Mouse (Mus musculus): ENCODE results near the gene Tjp3. TPM values are rescaled to one million over a fixed set of nuclear protein-coding genes. Genes with fewer than 3 reads are reported as not detected.

The Tjp3 gene
- polyA plus RNA-seq, 1 experiment: 9.8 TPM

GRCm38 (mm10) chr10:81306837-81307682 lies 15.7 kb upstream of the Tjp3 start:
- Histone ChIP-seq H3K4me3 (ENCODE audit: insufficient read depth, low read length) (no peak overlapping the region), H3K4me1 (ENCODE audit: control insufficient read depth, insufficient read depth, low read length) (peaks cover 23% of the 10 kb centered on the region), H3K27ac (ENCODE audit: insufficient read depth, low read depth, low read length) (no peak overlapping the region)
- TF ChIP-seq CTCF (IDR thresholded peaks at IDR 0.05; ENCODE audit: low read depth, low read length) (no peak), POLR2A (IDR thresholded peaks at IDR 0.05; ENCODE audit: borderline replicate concordance, low read depth, low read length) (no peak)

DNA sequence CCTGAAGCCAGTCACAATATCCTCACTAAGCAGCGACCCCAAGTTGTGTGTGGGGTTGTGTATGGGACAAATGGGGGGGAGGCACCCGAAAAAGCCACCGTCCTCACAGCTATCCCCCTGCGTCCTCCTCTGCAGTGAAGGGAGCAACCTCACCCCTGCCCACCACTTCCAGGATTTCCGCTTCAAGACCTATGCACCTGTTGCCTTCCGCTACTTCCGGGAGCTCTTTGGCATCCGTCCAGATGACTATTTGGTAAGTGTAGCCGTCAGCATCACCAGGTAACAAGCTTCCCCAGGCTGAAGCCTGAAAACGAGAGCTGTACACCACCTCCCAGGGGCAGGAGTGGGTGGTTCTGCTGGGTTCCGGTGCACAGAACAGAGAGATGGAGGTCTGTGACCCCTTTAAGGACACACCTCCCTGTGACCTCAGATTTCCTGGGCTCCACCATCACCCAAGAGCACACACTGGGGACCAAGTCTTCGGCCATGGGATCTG lies 14.8 kb upstream of the Tjp3 start:
- TF ChIP-seq POLR2A (IDR thresholded peaks at IDR 0.05; ENCODE audit: borderline replicate concordance, low read depth, low read length): no peak
- no peak for TF ChIP-seq CTCF (IDR thresholded peaks at IDR 0.05; ENCODE audit: low read depth, low read length)
- no peak overlapping the region for H3K27ac ChIP-seq (ENCODE audit: insufficient read depth, low read depth, low read length)
- H3K4me3 ChIP-seq (ENCODE audit: insufficient read depth, low read length): no peak overlapping the region
- peaks cover 30% of the 10 kb centered on the region for H3K4me1 ChIP-seq (ENCODE audit: control insufficient read depth, insufficient read depth, low read length)

DNA sequence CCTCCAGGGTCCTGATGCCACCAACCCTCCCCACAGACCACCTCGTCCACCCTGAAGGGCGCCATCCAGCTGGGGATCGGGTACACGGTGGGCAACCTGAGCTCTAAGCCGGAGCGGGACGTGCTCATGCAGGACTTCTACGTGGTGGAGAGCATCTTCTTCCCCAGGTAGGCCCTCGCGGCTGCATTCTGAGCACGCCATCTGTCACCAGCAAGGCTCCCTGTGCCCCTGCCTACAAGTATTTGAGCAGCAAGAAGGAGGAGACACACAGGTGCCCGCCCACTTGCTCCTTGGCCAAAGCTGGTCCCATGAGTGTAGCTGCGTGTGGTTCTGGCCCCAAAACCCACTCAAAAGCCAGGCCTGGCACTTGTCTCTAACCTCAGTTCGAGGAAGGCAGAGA lies 14.3 kb upstream of the Tjp3 start:
- H3K4me3 ChIP-seq (ENCODE audit: insufficient read depth, low read length): no peak overlapping the region
- H3K4me1 ChIP-seq (ENCODE audit: control insufficient read depth, insufficient read depth, low read length): peaks cover 35% of the 10 kb centered on the region
- TF ChIP-seq POLR2A (IDR thresholded peaks at IDR 0.05; ENCODE audit: borderline replicate concordance, low read depth, low read length): no peak
- no peak for TF ChIP-seq CTCF (IDR thresholded peaks at IDR 0.05; ENCODE audit: low read depth, low read length)
- H3K27ac ChIP-seq (ENCODE audit: insufficient read depth, low read depth, low read length): no peak overlapping the region

GRCm38 (mm10) chr10:81304597-81305238 lies 13.3 kb upstream of the Tjp3 start:
- H3K4me3 ChIP-seq (ENCODE audit: insufficient read depth, low read length): no peak overlapping the region

DNA sequence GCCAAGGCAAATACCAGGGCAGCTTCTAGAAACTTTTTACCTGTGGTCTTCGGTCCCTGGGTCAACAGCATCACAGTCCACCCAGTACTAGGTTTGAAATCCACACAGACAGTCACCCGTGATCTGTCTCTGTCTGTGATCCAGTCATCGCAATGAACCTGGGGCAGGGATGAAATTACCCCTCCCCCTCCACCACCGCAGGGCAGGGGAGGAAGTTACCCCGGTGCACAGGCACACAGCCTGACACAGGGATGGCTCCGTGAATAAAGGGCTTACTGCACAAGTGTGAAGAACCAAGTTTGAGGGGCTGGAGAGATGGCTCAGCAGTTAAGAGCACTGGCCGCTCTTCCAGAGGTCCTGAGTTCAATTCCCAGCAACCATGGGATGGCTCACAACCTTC lies 12.4 kb upstream of the Tjp3 start:
- no peak for TF ChIP-seq POLR2A (IDR thresholded peaks at IDR 0.05; ENCODE audit: borderline replicate concordance, low read depth, low read length)
- no peak for TF ChIP-seq CTCF (IDR thresholded peaks at IDR 0.05; ENCODE audit: low read depth, low read length)
- peaks cover 54% of the 10 kb centered on the region for H3K4me1 ChIP-seq (ENCODE audit: control insufficient read depth, insufficient read depth, low read length)
- peak overlapping the region; percentile 9; the same call in 1 of the 2 replicates for H3K27ac ChIP-seq (ENCODE audit: insufficient read depth, low read depth, low read length)
- no peak overlapping the region for H3K4me3 ChIP-seq (ENCODE audit: insufficient read depth, low read length)

More at GRCm38 (mm10) chr10:81304597-81305238, 13.3 kb upstream of the Tjp3 start:
- H3K4me1 ChIP-seq (ENCODE audit: control insufficient read depth, insufficient read depth, low read length): peaks cover 44% of the 10 kb centered on the region
- TF ChIP-seq POLR2A (IDR thresholded peaks at IDR 0.05; ENCODE audit: borderline replicate concordance, low read depth, low read length) (no peak), CTCF (IDR thresholded peaks at IDR 0.05; ENCODE audit: low read depth, low read length) (peak; percentile 65)
- H3K27ac ChIP-seq (ENCODE audit: insufficient read depth, low read depth, low read length): no peak overlapping the region

DNA sequence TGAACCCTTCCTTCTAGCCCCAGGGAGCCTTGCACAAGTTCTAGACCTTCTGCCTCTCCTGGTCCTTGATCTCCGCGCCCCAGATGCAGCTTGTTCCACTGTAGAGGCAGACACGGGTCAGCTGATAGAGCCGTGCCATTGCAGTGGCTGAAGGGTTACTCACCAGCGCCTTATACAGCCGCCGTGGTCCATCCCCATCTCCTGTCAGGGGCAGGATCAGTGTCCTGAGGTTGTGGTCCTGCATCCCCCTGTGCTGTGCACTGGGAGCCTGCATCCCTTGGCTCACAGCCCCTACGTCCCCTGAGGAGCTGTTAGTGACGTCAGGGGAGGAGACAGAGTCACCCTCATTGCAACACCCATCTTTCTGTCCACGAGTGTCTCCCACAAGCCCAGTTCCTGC lies 11.9 kb upstream of the Tjp3 start:
- Histone ChIP-seq H3K27ac (ENCODE audit: insufficient read depth, low read depth, low read length) (peak overlapping the region; percentile 24), H3K4me1 (ENCODE audit: control insufficient read depth, insufficient read depth, low read length) (peaks cover 59% of the 10 kb centered on the region), H3K4me3 (ENCODE audit: insufficient read depth, low read length) (0 out of 2 replicates have a peak overlapping the region, but pooled peaks have one; percentile 4)
- TF ChIP-seq CTCF (IDR thresholded peaks at IDR 0.05; ENCODE audit: low read depth, low read length) (no peak), POLR2A (IDR thresholded peaks at IDR 0.05; ENCODE audit: borderline replicate concordance, low read depth, low read length) (no peak)

DNA sequence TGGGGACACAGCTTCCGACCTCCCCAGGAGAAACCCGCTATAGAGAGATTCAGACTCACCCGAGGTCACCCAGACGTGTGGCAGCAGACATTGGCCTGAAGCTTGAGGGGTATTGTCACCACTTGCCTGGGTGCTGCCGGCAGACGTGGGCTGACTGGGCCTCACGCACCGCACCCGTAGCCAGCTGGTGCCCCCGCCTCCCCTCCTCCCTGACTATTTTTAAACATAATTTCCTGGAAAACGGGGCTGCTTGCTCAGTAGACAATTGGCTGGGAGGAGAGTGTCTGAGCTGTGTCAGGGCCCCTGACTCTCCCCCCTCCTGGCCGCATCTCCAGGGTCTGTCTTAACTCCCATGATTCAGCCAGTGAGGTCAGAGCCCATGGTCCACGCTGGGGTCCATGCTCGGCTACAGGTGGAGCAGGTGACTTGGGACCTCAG lies 11.4 kb upstream of the Tjp3 start:
- H3K4me1 ChIP-seq (ENCODE audit: control insufficient read depth, insufficient read depth, low read length): peaks cover 61% of the 10 kb centered on the region
- peak overlapping the region; percentile 24; the same call in 1 of the 2 replicates for H3K27ac ChIP-seq (ENCODE audit: insufficient read depth, low read depth, low read length)

DNA sequence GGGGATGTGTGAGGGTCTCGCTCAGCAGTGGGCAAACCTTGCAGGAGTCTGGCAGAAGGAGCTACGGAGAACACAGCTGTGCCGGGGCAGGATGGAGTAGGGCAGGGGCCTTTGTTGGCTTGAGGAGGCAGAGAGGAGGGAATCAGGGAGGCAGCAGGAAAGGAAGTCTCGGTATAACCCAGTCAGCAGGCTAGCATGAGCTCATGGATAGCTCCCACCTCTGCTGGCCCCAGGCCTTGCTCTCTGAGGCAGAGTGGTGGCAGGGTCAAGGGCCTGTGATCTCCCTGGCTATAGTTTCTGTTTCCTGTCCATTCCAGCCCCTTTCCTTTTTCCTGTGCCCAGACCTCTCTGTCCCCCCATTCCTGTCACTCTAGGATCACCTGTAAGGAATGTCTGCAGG lies 10.9 kb upstream of the Tjp3 start:
- Histone ChIP-seq H3K4me1 (ENCODE audit: control insufficient read depth, insufficient read depth, low read length) (peaks cover 64% of the 10 kb centered on the region), H3K4me3 (ENCODE audit: insufficient read depth, low read length) (0 out of 2 replicates have a peak overlapping the region, but pooled peaks have one; percentile 4), H3K27ac (ENCODE audit: insufficient read depth, low read depth, low read length) (0 out of 2 replicates have a peak overlapping the region, but pooled peaks have one; percentile 24)
- TF ChIP-seq CTCF (IDR thresholded peaks at IDR 0.05; ENCODE audit: low read depth, low read length) (no peak), POLR2A (IDR thresholded peaks at IDR 0.05; ENCODE audit: borderline replicate concordance, low read depth, low read length) (no peak)

More for the DNA sequence above, 11.4 kb upstream of the Tjp3 start:
- 0 out of 2 replicates have a peak overlapping the region, but pooled peaks have one; percentile 4 for H3K4me3 ChIP-seq (ENCODE audit: insufficient read depth, low read length)
- TF ChIP-seq POLR2A (IDR thresholded peaks at IDR 0.05; ENCODE audit: borderline replicate concordance, low read depth, low read length) (no peak), CTCF (IDR thresholded peaks at IDR 0.05; ENCODE audit: low read depth, low read length) (no peak)

DNA sequence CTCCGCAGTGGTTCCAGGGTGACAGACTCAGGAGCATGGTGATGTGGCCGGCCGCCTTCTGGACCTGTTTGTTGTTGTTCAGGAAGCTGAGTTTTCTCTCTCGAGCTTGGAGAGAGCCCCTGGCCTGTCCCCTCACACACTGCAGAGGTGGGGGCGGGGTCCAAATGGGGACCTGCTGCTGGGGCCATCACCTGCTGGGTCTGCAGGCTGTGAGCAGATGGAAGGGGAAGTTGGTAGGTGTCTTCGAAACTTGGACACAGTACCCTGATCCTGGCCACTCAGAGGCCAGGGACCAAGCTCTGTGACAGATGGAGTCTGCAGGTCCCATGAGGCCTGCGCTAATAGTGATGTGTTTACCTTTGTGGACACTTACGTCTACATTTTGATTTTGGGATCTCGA lies 9.9 kb upstream of the Tjp3 start:
- Histone ChIP-seq H3K4me1 (ENCODE audit: control insufficient read depth, insufficient read depth, low read length) (peaks cover 73% of the 10 kb centered on the region), H3K27ac (ENCODE audit: insufficient read depth, low read depth, low read length) (no peak overlapping the region), H3K4me3 (ENCODE audit: insufficient read depth, low read length) (no peak overlapping the region)
- no peak for TF ChIP-seq CTCF (IDR thresholded peaks at IDR 0.05; ENCODE audit: low read depth, low read length)
- no peak for TF ChIP-seq POLR2A (IDR thresholded peaks at IDR 0.05; ENCODE audit: borderline replicate concordance, low read depth, low read length)

All from bone marrow macrophage, adult 2 months (primary cell).